Mouse (Mus musculus): ENCODE data around the gene Rasgrp3.

Rasgrp3 gene

DNA sequence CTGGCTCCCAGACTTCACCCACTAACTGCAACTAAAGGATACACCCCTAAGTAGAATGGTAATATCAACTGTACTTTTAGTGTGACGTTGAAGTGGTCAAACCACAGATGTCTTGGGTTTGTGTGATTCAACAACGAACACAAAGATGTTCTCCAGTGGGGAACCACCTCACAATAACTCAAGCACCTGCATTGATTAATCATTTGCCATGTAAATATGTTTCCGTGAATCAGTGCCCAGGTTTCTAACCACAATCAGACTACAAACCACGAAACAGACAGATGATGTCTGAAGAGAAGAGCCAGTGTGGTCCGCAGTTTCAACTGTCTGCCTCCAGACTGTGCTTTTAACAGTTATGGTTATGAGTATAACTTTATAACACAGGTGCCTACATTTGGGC lies 69.4 kb downstream of the Rasgrp3 start:
- no peak for DNase-seq (ENCODE audit: low spot score)

DNA sequence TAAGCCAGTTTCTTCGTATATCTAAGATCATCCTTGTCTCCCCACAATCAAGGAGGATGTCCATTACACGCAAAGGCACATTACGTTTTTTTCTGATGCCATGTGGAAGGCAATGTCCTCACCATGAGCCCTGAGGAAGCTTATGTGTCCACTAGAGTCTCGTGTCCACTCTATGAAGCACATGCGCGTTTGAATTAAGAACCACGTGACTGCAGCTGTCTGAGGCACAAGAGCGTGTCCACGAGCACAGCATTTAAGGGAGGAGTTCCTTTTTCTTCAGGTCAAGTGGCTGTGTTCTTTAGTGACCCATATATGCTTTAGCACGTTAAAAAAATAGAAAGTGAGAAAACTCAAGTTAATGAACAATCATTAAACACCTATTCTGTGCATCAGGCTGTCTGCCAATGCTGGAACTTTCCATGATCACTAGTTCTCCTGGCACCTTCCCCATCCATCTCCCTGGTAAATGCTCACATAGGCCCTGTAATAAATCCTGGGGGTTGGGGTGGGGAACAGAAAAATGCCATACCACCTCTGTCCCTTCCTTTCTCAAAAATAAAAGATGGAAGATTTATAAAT lies 70.5 kb downstream of the Rasgrp3 start:
- DNase-seq (ENCODE audit: low spot score) = no peak

GRCm38 (mm10) chr17:75506708-75507641 lies 71.3 kb downstream of the Rasgrp3 start:
- DNase-seq (ENCODE audit: low spot score) = no peak

- no peak for DNase-seq (ENCODE audit: low spot score)
These were observed 73.6 kb downstream of the Rasgrp3 start for GRCm38 (mm10) chr17:75509257-75509656.

GRCm38 (mm10) chr17:75516591-75516990 lies 80.9 kb downstream of the Rasgrp3 start:
- no peak for DNase-seq (ENCODE audit: low spot score)

GRCm38 (mm10) chr17:75518181-75518901 lies 82.6 kb downstream of the Rasgrp3 start:
- no peak for DNase-seq (ENCODE audit: low spot score)

DNA sequence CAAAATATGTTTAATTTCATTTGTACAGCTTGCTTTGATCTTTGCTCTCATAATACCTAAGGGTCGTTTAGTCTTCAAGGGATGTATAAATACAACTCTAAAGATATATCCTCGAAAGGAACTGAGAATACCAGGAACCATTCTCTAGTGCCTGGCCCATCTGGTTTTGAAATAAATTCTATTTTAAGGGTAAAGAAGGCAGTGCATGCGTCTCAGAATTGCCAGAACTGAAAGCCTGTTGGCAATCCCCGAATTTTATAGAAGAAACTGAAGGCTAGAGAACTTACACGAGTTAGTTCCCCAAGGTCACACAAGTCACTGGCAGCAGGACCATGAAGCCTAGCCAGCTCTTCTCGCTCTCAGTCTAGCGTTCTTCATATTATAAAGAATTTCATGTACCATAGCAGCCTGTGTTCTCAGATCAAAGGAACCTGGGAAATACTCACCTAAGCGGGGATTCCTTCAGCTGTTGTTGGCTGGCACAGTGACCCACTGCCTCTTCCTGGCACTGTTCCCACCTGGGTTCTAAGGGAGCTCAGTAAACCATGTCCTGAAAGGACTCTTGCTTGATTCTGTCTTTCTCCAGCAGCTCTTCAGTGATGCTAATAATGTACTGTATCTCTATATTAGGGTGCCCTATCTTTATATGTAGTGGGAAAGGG lies 83.7 kb downstream of the Rasgrp3 start:
- DNase-seq (ENCODE audit: low spot score) = no peak

- no peak for DNase-seq (ENCODE audit: low spot score)
These were observed 85.6 kb downstream of the Rasgrp3 start for GRCm38 (mm10) chr17:75521236-75521842.

- no peak for DNase-seq (ENCODE audit: low spot score)
These were observed 86.8 kb downstream of the Rasgrp3 start for GRCm38 (mm10) chr17:75522347-75523065.

DNA sequence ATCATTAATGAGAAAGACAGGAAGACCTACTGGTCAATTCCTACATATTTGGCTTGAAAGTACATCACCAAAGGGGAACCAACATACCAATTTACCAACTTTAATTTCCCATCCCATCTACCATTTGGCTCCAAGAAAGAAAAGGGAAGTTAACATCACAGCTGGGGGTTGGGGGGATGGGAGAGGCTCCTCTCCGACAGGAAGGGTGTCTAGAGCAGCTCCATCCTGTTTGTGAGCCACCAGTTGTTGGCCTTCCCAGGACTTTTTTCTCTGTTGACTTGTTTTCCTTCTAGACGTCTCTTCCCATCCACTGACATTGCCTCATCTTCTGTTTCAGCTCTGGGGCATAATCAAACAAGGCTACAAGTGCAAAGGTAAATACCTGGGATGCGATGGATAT lies 88.1 kb downstream of the Rasgrp3 start:
- no peak for DNase-seq (ENCODE audit: low spot score)

GRCm38 (mm10) chr17:75526411-75526810 lies 90.7 kb downstream of the Rasgrp3 start:
- DNase-seq (ENCODE audit: low spot score) = no peak

DNA sequence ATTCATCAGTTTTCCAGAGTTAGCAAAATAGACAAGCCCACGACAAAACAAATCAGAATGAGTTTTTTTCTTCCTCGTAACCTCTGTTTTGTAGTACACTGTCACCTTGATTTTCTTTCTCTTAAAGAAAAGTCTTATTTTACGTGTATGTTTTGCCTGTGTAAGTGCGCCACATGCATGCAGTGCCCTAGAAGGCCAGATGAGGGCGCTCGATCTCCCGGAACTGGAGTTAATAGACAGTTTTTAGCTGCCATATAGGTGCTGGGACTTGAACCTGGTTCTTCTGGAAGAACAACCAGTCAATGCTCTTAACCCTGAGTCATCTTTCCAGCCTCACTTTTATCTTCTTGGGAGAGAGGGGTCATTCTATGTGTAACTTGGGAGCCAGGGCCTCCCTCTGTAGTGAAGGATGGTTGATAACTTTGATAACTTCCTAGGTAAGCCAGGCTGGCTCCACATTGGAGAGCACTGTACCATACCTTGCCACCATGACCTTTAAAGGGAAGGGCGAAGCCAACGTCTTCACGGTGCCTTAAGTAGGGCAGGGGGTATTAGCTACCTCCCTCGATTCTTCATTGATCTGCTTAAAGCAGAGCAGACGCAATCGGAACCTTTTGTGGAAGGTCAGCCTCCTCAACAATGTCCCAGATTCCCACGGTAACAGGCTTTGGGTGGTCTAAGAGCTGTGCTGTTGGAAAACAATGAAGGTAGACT lies 93.7 kb downstream of the Rasgrp3 start:
- DNase-seq (ENCODE audit: low spot score) = no peak

DNA sequence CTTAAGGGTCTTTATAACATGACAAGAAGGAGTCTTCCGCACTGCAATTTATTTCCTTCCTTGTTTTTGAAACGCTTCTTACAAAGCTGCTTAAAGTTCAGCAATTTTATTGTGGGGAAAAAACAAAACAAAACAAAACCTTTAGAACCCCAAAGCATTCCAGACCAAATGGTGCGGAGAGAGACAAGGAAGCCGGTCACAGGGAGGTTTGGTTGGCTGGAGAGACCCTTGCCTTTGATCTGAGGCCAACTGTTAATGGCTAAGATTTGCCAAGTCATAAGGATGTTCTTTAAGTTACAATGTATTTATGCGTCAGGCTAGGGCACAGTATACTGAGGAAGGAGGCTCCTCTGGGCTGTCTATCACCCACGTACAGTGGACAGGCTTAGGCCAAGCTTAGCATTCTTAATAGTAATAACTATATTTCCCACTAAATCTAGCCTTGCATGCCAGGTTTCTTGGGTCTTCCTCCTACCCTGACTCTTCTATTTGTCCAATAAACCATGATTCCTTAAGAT lies 96.8 kb downstream of the Rasgrp3 start:
- no peak for DNase-seq (ENCODE audit: low spot score)

DNA sequence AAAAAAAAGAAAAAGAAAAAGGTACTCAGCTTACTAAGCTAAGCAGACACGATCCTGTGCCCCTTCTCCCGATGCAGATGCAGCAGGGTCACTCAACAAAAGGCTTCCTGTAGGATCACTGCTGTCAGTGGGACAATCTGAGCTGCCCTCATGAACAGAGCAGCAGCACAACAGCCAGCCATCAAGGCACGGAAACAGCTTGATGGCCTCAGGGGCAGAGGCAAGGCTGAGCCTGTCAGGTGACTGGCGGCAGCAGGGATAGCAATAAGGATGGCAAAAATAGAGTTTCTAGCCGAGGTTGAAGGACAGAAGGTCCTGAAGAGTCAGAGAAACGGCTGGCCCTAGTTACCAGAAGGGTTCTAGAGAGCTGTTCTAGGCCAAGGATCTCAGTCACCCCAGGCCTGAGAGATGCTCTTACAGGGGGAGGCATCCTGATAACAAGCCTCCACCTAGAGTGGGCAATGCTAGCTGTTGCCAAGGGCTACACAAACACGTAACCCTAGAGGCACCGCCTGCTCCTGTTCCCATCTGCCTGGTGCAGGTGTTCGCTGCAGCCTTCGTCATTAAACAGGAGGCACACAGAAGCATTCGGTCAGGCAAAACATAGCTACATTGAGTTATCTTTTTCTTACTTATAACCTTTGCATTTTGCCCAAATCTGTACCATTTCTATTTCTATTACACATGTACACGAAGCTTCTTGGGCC lies 98.8 kb downstream of the Rasgrp3 start:
- no peak for DNase-seq (ENCODE audit: low spot score)

GRCm38 (mm10) chr17:75535612-75536011 lies 99.9 kb downstream of the Rasgrp3 start:
- no peak for DNase-seq (ENCODE audit: low spot score)

- DNase-seq (ENCODE audit: low spot score) = no peak
These were observed 100.8 kb downstream of the Rasgrp3 start for GRCm38 (mm10) chr17:75536396-75537049.

- DNase-seq (ENCODE audit: low spot score) = no peak
These were observed 101.4 kb downstream of the Rasgrp3 start for GRCm38 (mm10) chr17:75537050-75537445.

GRCm38 (mm10) chr17:75538431-75538830 lies 102.7 kb downstream of the Rasgrp3 start:
- DNase-seq (ENCODE audit: low spot score) = no peak

DNA sequence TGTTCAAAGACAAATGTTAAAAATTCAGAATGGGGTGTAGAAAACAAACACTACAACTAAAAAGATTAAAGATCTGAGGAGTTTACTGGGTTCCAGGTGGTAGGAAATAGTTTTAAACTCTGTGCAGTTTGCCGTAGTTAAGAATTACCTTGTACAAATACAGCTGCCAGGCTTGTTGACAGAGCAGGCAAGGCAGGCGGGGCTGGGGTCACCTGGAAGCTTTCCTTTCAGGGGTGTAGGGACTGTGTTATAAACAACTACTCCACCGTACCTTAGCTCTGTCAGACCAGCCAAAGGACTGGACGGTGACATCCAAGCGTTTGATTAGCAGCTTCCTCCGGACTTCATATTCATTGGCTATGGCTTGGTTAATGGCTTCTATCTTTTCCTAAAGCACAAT lies 103.4 kb downstream of the Rasgrp3 start:
- no peak for DNase-seq (ENCODE audit: low spot score)

Data from urinary bladder, postnatal 25 days (tissue).